Mouse (Mus musculus): ENCODE results near the gene Cldn4.

The Cldn4 gene

DNA sequence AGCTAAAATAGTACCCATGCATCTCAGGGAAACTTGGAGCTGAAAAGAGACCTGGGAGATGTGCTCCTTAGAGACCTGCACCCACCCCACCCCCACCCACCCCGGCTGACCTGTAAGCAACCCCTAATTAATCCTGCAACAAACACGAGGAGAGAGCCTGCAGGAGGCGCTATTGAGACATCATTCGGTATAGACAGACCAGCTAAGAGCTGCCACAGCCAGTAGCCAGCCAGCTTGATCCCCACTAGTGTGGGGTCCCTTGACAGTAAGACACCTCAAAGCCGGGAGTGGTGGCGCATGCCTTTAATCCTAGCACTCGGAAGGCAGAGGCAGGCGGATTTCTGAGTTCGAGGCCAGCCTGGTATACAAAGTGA is 13.8 kb downstream of the Cldn4 start:
- peak; percentile 8 for DNase-seq (ENCODE audit: low read depth, low spot score)

DNA sequence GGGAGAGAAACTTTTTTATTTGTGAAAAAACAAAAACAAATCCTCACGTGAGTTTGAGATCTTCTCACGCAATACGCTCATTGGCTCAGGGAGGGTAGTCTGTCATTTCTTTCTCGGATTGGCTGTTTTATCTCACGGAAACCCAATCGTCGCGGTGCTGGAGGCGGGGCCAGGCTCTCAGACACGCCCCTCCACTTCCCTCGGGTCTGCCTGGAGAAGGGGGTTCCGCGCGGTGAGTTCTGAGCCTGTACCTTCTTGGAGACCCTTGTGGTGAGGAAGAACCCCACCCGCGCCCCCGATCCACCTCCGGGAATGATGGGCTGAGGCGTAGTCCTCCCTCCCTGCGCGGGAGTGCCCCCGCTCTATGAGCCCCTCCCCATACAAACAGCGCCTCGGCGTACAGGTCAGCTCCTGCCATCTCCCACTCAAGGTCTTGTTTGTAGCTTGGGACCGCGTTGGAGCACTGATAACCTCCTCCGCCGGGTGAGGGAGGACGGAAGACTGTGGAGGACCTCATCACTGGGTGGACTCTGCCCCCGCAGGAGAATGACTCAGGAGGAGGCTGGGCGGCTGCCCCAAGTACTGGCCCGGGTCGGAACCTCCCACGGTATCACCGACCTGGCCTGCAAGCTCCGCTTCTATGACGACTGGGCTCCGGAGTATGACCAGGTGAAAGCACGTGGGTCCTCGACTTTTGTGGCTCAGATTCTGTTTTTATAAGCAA is 14.4 kb downstream of the Cldn4 start, which contains the start of gene Mettl27:
Gene Mettl27 (plus strand): TSS at position 190 of the 724 bp plus-strand sequence.
- DNase-seq (ENCODE audit: low read depth, low spot score), result peak; percentile 74

DNA sequence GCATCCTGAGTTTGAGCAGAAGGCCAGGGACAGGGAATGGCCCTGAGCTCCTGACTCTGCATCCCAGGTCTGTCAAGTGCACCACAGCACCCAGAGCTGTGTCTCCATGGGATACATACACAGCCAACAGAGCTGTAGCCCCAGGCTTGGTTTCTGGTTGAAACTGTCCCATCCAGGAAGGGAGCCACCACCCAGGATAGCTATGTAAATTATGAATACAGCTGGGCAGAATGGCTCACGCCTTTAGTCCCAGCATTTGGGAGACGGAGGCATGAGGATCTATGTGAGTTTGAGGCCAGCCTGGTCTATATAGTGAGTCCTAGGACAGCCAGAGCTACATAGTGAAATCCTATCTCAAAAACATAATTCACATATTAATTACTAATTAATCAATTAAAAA is 16.7 kb downstream of the Cldn4 start:
- no peak for DNase-seq (ENCODE audit: low read depth, low spot score)

DNA sequence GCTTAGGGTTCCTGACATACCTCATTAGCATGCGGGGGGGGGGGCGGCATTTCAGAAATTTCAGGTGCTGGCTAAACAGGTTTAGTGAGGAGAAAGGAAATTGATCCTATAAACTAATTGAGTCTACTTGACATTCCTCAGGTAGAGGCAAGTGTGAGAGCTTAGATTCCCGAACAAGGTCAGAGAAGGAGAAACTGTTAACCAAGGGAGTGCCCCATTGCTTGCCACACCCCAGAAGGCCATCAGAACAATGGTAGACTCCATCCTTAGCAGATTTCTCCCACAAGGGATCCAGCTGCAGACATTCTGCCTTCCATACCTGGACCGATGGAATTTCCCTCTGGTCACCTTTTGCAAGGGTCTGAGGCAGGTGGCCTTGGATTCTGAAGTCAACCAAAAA is 20.0 kb downstream of the Cldn4 start:
- no peak for DNase-seq (ENCODE audit: low read depth, low spot score)

DNA sequence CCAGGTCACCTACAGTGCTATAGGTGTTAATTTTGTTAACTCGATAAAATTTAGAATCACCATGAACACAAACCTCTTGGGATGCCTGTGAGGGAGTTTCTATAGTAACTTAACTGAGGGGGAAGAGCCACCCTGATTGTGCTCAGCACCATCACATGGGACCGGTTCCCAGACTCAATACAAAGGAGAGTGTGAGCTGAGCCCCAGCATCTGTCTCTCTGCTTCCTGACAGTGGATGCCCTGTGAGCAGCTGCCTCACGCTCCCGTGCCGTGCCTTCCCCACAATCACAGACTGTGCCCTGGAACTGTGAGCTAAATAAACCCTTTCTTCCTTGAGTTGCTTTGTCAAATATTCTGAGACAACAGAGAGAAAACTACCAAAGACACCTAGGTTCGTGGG is 23.6 kb downstream of the Cldn4 start:
- DNase-seq (ENCODE audit: low read depth, low spot score), result no peak

DNA sequence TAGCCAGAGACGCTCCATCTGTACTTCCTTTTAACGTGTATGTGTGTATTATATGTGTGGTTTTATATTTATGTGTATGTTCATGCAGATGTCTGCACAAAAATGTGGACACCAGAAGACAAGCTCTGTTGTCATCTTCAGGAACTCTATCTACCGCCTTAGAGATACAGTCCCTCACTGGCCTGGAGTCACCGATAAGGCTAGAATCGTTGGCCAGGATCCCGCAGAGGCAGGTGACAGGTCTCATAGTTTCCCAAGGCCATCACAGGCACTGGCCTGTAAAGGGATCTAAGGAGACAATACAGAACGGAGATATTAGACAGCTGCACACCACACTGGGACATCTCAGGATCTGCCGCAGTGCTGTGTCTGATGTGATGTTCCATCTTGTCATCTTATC is 25.6 kb downstream of the Cldn4 start:
- DNase-seq (ENCODE audit: low read depth, low spot score), result no peak

DNA sequence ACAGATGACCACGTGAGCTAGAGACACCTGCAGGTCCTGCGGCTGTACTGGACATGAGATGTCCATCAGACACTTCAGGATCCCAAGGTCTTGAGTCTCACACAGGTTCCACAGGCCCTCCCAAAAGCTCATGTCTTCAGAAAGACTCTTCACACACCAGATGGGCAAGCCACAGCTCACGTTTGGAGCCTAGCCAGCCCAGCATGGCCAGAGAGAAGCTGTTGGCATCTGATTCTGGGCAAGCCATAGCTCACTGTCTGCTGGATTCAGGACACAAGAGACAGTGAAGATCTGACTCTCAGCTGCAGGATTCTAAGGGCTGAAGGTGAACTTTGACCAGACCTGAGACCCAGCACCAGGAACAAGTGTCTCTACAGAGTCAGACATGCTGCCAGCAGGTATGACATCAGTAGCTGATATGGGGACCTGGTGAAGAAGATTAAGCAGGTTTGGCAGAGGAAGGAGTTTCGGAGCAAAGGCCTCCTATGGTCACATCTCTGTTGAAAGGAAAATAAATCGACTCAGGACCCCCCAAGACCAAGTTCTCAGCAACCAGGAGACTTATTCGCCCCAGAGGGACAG is 26.5 kb downstream of the Cldn4 start:
- no peak for DNase-seq (ENCODE audit: low read depth, low spot score)

DNA sequence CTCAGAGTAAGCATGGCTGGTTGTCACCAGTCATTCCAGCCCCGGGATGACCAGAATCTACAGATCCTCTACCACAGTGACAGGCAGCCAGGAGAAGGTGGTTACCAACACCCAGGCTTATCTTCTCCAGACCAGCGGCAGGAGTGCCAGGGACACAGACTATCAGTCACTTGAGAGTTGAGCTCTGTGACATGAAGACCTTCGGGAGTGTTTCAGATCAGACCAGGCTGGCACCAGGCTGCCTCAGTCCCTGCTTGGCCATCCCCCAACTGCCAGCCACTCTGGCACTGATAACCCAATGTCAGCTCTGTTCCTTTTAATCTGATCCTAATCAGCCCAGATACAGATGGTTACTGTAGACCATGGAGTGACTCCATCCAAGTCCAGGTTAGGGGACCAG is 27.6 kb downstream of the Cldn4 start:
- no peak for DNase-seq (ENCODE audit: low read depth, low spot score)

DNA sequence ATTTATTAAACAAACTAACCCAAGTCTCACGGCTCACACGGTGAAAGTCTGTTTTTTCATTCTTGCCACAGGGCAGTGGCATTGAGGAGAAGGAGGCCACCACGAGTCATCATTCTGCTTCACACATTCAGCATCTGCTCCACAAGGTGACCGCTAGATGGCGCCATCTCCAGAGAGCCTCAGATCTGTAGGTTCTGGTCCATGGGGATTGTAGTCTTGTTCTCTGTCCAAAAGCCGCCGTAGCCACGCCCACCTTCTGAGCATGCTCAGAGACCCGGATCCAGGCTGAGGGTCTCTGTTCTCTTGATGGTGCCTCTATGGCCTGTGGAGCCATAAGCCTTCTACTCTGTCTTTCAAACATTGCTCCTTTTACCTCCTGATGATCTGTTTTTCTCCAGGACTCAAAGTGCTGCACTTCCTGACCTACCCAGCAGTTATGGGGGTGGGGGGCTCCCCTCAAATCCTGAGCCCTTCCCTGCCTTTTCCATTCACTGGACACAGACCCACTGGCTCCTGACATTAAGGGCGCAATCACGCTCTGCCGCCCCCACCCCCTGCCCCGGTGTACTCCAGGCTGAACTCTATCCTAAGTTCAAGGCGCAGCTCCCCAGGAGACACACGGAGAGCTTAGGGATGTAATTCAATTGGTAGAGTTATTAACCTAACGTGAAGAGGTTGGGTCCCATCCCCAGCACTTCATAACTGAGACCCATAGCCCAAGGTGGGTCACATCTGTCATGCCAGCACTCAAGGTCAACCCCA is 28.5 kb downstream of the Cldn4 start:
- no peak for DNase-seq (ENCODE audit: low read depth, low spot score)

DNA sequence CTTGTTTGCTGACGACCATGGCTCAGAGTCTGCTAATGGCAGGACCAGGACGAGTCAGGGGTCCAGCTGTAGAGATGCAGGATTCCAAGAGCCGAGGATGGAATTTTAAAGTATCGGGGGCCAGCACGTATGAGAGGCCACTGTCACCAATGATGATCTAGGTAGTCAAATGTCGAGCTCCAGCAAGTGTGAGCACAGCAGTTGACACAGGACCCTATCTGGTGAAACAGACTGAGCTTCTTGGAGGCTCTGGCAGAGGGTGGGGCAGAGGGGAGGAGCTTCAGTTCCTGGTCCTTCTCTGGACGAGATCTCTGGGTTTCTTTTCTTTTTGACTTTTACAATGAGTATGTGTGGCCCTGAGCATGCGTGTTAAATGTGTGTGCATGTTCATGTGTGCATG is 31.4 kb downstream of the Cldn4 start, which contains the start of gene Cldn13:
Gene Cldn13 (minus strand): TSS at position 216 of the 400 bp plus-strand sequence.
- no peak for DNase-seq (ENCODE audit: low read depth, low spot score)

DNA sequence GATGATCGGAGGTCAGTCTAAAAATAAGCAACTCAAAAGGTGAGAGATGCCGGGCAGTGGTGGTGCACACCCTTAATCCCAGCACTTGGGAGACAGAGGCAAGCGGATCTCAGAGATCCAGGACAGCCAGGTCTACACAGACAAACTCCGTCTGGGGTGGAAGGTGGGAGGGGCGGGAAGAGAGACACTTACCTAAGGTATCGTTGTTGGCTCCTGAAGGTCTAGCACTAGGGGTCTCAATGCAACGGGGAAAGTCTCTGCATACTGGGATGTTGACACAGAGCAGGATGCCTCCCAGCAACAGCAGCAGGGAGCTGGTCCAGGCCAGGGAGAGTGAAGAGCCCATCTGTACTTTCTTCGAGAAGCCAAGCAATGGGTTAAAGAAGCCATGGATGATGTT is 32.2 kb downstream of the Cldn4 start:
- no peak for DNase-seq (ENCODE audit: low read depth, low spot score)

DNA sequence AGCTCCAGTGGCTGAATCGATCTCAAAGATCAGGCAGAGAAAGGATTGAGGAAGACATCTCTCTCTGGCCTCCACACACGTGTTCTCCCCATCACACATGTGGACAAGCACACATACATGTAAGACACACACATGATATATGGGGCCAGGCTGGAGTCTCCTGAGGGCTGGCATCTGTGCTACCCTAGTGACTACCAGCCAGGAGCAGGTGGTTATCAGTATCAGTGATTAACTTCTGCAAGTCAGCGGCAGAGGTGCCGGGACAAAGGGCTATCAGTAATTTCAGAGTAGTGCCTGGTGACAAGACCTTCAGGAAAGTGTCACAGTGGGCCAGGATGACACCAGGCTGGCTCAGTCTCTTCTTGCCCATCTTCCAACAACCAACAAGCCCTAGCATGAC is 33.0 kb downstream of the Cldn4 start:
- no peak for DNase-seq (ENCODE audit: low read depth, low spot score)

DNA sequence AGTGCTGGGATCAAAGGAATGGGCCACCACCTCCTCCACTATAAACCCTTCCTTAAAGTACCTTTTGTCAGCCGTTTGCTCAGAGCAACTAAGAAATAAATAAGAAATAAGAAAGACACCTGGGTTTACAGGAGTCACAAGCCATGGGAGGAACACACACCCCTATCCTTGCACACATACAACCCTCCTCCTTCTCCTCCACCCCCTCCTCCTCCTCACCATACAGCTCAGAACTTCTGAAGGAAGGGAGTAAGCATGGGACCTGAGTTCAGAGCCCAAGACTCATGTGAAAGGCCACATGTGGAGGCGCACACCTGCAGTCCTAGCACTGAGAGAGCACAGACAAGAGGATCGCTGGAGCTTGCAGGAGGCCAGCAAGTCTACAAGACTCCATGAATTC is 33.4 kb downstream of the Cldn4 start:
- no peak for DNase-seq (ENCODE audit: low read depth, low spot score)

DNA sequence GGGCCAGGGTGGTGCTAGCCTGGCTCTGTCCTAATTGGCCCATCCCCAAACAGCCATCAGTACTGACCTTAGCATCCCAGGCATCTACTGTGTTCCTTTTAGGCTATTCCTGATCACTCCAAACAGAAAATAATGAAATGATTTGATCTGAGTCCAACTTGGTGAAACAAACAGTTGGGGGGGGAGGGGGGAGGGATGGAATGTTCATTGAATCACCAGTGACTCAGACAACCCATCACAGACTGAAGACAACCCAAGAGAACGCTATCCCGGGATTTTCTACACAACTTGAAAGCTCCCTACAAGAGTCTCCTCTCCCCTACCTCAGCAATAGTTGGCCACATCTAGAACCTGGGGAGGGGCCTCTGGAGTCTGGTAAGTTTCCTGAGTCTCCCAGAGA is 34.8 kb downstream of the Cldn4 start:
- DNase-seq (ENCODE audit: low read depth, low spot score), result no peak

DNA sequence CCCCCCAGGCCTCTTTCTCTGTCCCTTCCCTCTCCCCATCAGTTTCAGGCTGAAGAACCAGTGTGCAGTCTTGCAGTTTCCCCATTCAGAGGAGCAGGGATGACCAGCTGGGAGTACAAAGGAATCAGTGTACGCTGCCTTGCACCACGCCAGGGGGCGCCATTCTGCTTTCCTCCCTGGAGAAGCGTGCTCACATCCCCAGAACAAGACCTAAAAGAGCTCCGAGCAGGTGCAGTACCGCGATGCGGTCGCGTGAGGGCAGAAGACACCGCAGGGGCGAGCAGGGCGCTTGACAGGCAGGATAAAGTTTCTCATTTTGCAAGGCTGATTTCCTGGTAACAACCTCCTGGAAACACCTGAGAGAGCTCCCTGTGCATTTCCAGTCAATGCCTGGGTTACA is 39.6 kb downstream of the Cldn4 start:
- DNase-seq (ENCODE audit: low read depth, low spot score), result peak; percentile 50

DNA sequence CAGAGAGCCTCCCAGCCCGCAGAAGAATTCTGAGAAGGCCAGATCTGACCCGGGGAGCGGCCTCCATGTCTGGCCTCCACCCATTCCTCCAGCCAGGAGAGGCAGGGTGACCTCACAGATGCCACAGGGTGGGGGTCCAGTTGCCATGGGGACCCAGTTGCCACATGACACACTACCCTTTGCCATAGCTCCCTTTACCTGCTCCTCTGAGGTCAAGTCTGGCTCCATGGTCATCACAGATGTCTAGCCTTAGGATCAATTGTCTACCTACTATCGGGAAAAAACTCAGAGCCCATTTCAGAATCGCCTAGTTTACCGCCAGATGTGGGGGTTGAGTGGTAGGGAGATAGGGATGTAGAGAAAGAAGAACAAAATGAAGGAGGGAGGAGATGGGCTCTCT is 40.1 kb downstream of the Cldn4 start, which contains the start of gene Tmem270:
Gene Tmem270 (minus strand): TSS at position 101 of the 400 bp plus-strand sequence.
- no peak for DNase-seq (ENCODE audit: low read depth, low spot score)

DNA sequence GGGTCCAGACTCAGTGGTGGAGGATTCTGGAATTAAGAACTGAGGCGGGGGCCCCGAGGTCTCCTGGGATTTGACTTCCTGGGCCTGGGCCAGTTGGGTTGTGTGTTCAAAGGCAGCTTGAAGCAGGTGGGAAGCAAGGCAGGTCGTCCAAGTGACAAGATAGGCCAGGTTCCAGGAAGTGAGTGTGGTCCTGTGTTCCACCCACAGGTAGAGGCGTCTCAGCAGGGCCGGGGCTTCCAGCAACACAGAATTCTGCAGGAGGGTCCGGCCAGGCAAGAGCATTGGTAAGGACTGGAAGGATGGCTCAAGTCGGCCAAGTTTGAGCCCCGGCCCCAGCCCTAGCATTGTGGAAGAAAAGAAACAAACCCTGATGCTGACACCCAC is 45.1 kb downstream of the Cldn4 start:
- no peak for DNase-seq (ENCODE audit: low read depth, low spot score)

DNA sequence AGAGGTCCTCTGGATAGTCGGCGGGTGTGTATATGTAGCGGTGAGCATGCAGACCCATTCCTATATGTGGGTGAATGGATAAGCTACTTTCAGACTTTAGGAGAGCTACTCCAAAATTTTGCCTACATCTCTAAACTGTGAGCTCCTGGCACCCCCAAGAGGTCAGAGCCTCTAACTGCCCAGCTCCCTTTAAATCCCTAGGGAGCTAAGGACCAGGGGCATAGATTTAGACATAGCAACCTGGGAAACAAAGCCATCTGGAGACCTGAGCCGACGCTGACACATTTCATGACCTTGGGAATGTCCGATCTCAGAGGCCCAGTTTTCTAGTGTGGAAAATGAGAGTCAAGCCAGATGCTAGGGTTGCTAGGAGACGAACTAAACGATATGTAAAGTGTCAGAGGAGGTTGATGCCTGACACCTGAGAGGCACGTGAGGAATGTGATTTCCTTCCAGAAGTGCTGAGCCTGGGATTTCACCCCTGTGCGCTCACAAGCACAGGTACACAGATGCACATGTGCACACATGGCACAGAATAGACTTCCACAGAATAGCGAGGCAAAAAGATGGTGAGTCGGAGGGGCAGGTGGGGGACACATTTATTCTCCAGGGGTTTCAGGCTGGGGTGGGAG is 45.6 kb downstream of the Cldn4 start:
- DNase-seq (ENCODE audit: low read depth, low spot score), result peak; percentile 45

DNA sequence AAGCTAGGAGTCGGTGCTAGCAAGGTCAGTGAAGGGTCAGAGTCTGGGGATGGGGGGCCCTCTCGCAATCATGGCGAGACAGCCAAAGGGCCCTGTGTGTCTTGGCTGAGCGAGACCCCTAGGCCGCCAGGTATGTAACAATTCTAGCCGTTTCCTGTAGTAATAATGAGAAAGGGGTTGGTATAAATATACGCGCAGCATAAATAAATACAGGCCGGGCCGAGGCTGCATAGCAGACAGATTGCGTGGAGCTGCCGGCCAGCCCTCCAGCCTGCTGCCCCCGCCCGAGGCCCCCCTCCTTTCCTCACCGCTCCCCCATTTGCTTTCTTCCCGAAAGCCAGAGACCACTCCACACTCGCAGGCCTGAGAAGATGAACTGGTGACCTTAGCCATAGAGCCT is 49.1 kb downstream of the Cldn4 start:
- DNase-seq (ENCODE audit: low read depth, low spot score), result no peak

DNA sequence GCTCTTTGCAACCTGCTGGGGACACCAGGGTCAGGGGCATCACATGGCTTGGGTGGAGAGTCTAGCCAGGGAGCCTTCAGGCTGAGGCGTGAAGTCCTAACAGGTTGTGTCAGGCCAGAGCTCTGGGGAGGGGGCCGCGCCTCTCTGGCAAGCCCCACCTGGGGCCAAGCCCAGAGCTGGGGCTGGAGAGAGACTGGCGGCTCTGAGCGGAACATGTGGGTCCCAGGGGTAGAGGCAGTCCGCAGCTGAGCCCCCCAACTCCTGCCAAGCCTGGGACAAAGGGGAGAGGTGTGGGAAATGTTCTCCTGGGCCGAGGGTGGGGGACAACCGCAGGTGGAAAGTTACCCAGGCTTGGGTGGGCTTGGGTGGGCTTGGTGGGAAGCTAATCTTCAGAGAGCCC is 49.8 kb downstream of the Cldn4 start:
- no peak for DNase-seq (ENCODE audit: low read depth, low spot score)

DNA sequence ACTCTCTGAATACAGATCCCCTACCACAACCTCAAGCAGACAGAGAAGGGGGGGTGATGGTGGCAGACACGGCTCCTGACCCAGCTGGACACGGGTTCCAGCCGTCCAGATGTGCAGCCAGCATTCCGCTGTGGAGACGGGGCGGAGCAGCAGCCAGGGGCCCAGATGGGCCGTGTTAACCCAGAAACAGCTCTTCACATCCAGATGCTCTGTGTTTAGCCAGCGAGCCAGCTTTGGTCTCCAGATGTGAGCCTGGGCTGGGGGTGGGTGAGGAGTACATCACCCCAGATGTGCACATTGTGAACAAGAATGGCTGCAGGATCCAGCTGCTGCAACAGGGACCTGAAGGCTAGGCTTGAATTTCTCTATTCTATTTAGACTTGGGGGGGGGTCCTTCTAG is 51.4 kb downstream of the Cldn4 start:
- no peak for DNase-seq (ENCODE audit: low read depth, low spot score)
